Mouse (Mus musculus) forebrain, embryonic 15.5 days (tissue): ENCODE measurements at regions not wholly inside any gene's neighbourhood (a gene's known extent, or its start where the extent isn't known, plus 50 kb on each side); places are given as distances from the start of the nearest gene placed in this dataset.
"Not testable (repeated sequence)": the region's sequence is repeated elsewhere in the genome, so short reads cannot be mapped to it uniquely, and the experiment has no call there.

ENCODE experiments used
- ATAC-seq: fragments of 200-750 bp; cut with Nextera tagmentation; replicated peaks from 2 replicates; pipeline ENCODE4 v1.8.0; 2017; ENCODE audit warnings: mild to moderate bottlenecking, moderate TSS enrichment, moderate library complexity
- H3K27ac ChIP-seq: fragments of 300-500 bp; sonication (generic); replicated peaks from 2 replicates; pipeline ENCODE4 v1.5.1; 2015; ENCODE audit warnings: mild to moderate bottlenecking, inconsistent platforms
- H3K27me3 ChIP-seq: fragments of 300-500 bp; sonication (generic); 2 replicates; pipeline ENCODE4 v1.6.1; 2015; ENCODE audit warnings: inconsistent platforms
- H3K36me3 ChIP-seq: fragments of 300-500 bp; sonication (generic); 2 replicates; pipeline ENCODE4 v1.6.1; 2015; ENCODE audit warnings: mild to moderate bottlenecking, inconsistent platforms
- H3K4me1 ChIP-seq: fragments of 300-500 bp; sonication (generic); 2 replicates; pipeline ENCODE4 v1.6.1; 2015; ENCODE audit warnings: inconsistent platforms
- H3K4me2 ChIP-seq: fragments of 300-500 bp; sonication (generic); replicated peaks from 2 replicates; pipeline ENCODE4 v1.6.1; 2015; ENCODE audit warnings: mild to moderate bottlenecking, inconsistent platforms
- H3K4me3 ChIP-seq: fragments of 300-500 bp; sonication (generic); 2 replicates; pipeline ENCODE4 v1.5.1; 2015; ENCODE audit warnings: mild to moderate bottlenecking, inconsistent platforms
- H3K9ac ChIP-seq: fragments of 300-500 bp; sonication (generic); replicated peaks from 2 replicates; pipeline ENCODE4 v1.6.1; 2015; ENCODE audit warnings: mild to moderate bottlenecking, inconsistent platforms
- H3K9me3 ChIP-seq: fragments of 300-500 bp; sonication (generic); 2 replicates; pipeline ENCODE4 v1.6.1; 2016; ENCODE audit warnings: inconsistent platforms
- WGBS: fragments of 180-500 bp; shearing (Covaris S2); methylation state at CpG from one replicate; pipeline ENCODE4 v1.1.7; 2015; ENCODE audit warnings: mixed read lengths; 5-methylcytosine and 5-hydroxymethylcytosine counted together

GRCm38 (mm10) chr6:74282842-74283241, 813.4 kb upstream of the 4931417E11Rik start:
- H3K36me3 ChIP-seq = no peaks in the 10 kb centered on the region
- whole genome bisulfite sequencing = 71% methylated on average over 1 of the region's 1 CpGs
- H3K4me3 ChIP-seq = no peak overlapping the region
- no peak for ATAC-seq
- H3K9me3 ChIP-seq = no peaks in the 10 kb centered on the region
- H3K27ac ChIP-seq = no peak overlapping the region
- H3K27me3 ChIP-seq = no peaks in the 10 kb centered on the region
- no peaks in the 10 kb centered on the region for H3K4me1 ChIP-seq
- H3K9ac ChIP-seq = no peak overlapping the region
- H3K4me2 ChIP-seq = no peak overlapping the region

- no peaks in the 10 kb centered on the region for H3K27me3 ChIP-seq
- no peaks in the 10 kb centered on the region for H3K9me3 ChIP-seq
- H3K27ac ChIP-seq = no peak overlapping the region
- no peak overlapping the region for H3K4me2 ChIP-seq
- no peaks in the 10 kb centered on the region for H3K4me1 ChIP-seq
- no peak for ATAC-seq
- no peaks in the 10 kb centered on the region for H3K36me3 ChIP-seq
- no peak overlapping the region for H3K9ac ChIP-seq
- no peak overlapping the region for H3K4me3 ChIP-seq
These were observed 804.8 kb upstream of the 4931417E11Rik start for GRCm38 (mm10) chr6:74274232-74274631.

- Histone ChIP-seq H3K27me3 (no peaks in the 10 kb centered on the region), H3K27ac (no peak overlapping the region), H3K4me2 (no peak overlapping the region), H3K36me3 (no peaks in the 10 kb centered on the region), H3K4me1 (no peaks in the 10 kb centered on the region), H3K4me3 (no peak overlapping the region), H3K9me3 (no peaks in the 10 kb centered on the region), H3K9ac (no peak overlapping the region)
- 75% methylated on average over 5 of the region's 5 CpGs for WGBS
- 0 out of 2 replicates have a peak, but pooled peaks have one; percentile 55 for ATAC-seq
These were observed 801.9 kb upstream of the 4931417E11Rik start for GRCm38 (mm10) chr6:74271156-74271897.

- ATAC-seq, H3K9me3 ChIP-seq, H3K27me3 ChIP-seq, H3K4me2 ChIP-seq, H3K36me3 ChIP-seq, H3K4me3 ChIP-seq, H3K4me1 ChIP-seq, H3K9ac ChIP-seq, H3K27ac ChIP-seq: not testable (repeated sequence)
- 89% methylated on average over 1 of the region's 1 CpGs for WGBS
These were observed 797.1 kb upstream of the 4931417E11Rik start for GRCm38 (mm10) chr6:74266601-74267000.
